Mouse (Mus musculus) bone marrow macrophage, adult 2 months (primary cell): ENCODE results near the gene Myod1.

ENCODE experiments used
- CTCF ChIP-seq: IDR thresholded peaks from 2 replicates; pipeline ENCODE4 v1.5.1; 2012; ENCODE audit warnings: low read depth, mild to moderate bottlenecking, low read length, moderate library complexity
- POLR2A ChIP-seq: IDR thresholded peaks from 2 replicates; pipeline ENCODE4 v1.6.1; 2012; ENCODE audit warnings: mild to moderate bottlenecking, low read depth, low read length, borderline replicate concordance

- TF ChIP-seq POLR2A = no peak
- no peak for TF ChIP-seq CTCF
Observed at GRCm38 (mm10) chr7:46396231-46396927, 20.1 kb downstream of the Myod1 start, which contains the start of gene Kcnc1.
